Mouse (Mus musculus) kidney, adult 2 months (tissue): Measurements from ENCODE around the gene Ddx58. TPM values are rescaled to one million over a fixed set of nuclear protein-coding genes. Genes with fewer than 3 reads are reported as not detected.

Experiments used
- DNase-seq: peaks from one replicate; pipeline ENCODE4 v3.0.0; 2021
- H3K27ac ChIP-seq: fragments of 200-500 bp; 2 replicates; pipeline ENCODE4 v1.5.1; 2012; ENCODE audit warnings: low read depth, low read length, control low read depth, inconsistent platforms; ENCODE audit not compliant: insufficient read depth
- H3K27me3 ChIP-seq: fragments of 200-500 bp; replicated peaks from 2 replicates; pipeline ENCODE4 v1.6.1; 2012; ENCODE audit warnings: mild to moderate bottlenecking, moderate library complexity, low read length, inconsistent platforms; ENCODE audit not compliant: control insufficient read depth, insufficient read depth
- H3K36me3 ChIP-seq: fragments of 200-500 bp; 2 replicates; pipeline ENCODE4 v1.6.1; 2012; ENCODE audit warnings: mild to moderate bottlenecking, moderate library complexity, low read length, inconsistent platforms; ENCODE audit not compliant: control insufficient read depth, insufficient read depth
- H3K4me1 ChIP-seq: fragments of 200-500 bp; 2 replicates; pipeline ENCODE4 v1.6.1; 2011; ENCODE audit warnings: low read length; ENCODE audit not compliant: control insufficient read depth, insufficient read depth
- H3K4me3 ChIP-seq: fragments of 200-500 bp; 2 replicates; pipeline ENCODE4 v1.5.1; 2011; ENCODE audit warnings: mild to moderate bottlenecking, low read depth, low read length, control low read depth; ENCODE audit not compliant: insufficient read depth
- CTCF ChIP-seq: fragments of 200-500 bp; conservative IDR thresholded peaks from 2 replicates; pipeline ENCODE4 v1.5.1; 2011; ENCODE audit warnings: low read depth, mild to moderate bottlenecking, control low read depth, low read length, moderate library complexity, mixed read lengths; ENCODE audit not compliant: insufficient read depth, insufficient read length
- POLR2A ChIP-seq: fragments of 200-500 bp; IDR thresholded peaks from one replicate; pipeline ENCODE4 v1.6.1; 2011; ENCODE audit warnings: low read depth, low read length, control low read depth
- WGBS: fragments of 180-500 bp; shearing (Covaris S2); methylation state at CpG from one replicate; pipeline ENCODE4 v1.1.7; 2018; 5-methylcytosine and 5-hydroxymethylcytosine counted together
- polyA plus RNA-seq: library from polyadenylated mRNA; depleted of rRNA; stranded (reverse); fragments of >200 nt; gene quantifications from 2 replicates; pipeline ENCODE4 v1.2.3, GENCODE M21; 2012; rRNA removed

Ddx58 gene
- 14.5 and 19.4 TPM in 2 replicates for polyA plus RNA-seq

DNA sequence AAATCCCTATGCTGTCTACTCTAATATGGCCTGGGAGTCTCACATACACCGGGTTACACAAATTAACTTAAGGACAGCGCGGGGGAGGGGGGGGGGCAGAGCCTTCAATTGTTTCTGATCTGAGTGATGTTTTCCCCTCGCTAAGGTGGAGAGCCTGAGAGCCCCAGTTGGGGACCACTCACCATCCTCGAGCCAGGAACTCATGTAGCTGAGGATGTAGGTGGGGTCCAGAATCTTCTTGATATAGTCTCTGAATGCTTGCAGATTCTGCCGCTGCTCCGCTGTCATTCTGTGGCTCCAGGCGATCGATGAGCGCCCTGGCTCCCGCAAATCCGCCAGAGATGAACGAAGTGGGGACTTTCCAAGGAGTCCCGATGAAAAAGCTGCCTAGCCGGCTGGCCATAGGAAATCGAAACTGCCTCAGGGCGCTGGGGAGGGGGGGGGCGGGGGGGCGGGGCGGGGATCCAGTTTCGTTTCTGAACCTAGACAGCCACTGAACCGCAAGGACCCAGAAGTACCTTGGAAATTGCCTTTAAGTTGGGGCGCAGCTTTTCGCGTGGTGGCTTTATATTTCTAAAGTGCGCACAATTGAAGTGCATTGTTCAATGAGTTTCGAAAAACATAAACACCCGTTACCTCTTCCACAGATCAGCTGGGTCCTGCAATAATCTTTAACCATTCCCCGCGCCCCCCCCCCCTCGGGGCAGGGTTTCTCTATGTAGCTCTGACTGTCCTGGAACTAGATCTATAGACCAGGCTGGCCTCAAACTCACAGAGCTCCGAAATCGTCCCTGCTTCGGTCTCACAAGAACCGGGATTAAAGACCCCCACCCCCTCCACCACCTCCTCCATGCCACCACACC lies at the start of gene Ddx58:
Ddx58 (minus strand) TSS at position 420 of the 863 bp plus-strand sequence.
- Histone ChIP-seq H3K4me3 (peak within 1 kb of the TSS; percentile 100), H3K27me3 (no peaks in the 10 kb centered on the region), H3K27ac (peak within 1 kb of the TSS; percentile 93), H3K4me1 (peaks cover 5% of the 10 kb centered on the region), H3K36me3 (0 out of 2 replicates have a peak, but pooled peaks cover under 1% of the 10 kb centered on the region)
- peak; percentile 52 for DNase-seq
- no peak for TF ChIP-seq POLR2A
- no peak for TF ChIP-seq CTCF
- WGBS: under 1% methylated on average over 35 of the region's 35 CpGs

DNA sequence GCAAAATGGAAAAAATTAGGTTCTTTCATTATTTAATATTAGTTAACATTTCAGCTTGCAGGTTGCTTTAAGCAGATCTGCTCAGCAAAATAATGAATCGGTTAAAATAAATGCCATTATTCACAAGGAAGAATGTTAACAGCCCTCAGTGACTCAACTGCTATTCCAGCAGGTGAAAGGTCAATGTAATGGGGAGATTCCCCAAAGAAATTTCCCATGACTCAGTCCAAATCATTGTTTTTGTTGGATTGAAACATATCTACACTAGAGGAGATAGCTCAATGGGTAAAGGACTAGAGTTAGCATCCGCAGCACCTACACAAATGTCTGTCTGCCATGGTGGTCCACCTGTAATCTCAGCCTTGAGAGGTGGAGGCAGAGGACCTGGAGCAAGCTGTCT lies 49.4 kb upstream of the Ddx58 start:
- no peaks in the 10 kb centered on the region for H3K27me3 ChIP-seq
- H3K27ac ChIP-seq: no peak overlapping the region
- no peaks in the 10 kb centered on the region for H3K36me3 ChIP-seq
- H3K4me3 ChIP-seq: no peak overlapping the region
- H3K4me1 ChIP-seq: no peaks in the 10 kb centered on the region
- TF ChIP-seq POLR2A: no peak
- DNase-seq: no peak
- WGBS: 77% methylated on average over 2 of the region's 2 CpGs

DNA sequence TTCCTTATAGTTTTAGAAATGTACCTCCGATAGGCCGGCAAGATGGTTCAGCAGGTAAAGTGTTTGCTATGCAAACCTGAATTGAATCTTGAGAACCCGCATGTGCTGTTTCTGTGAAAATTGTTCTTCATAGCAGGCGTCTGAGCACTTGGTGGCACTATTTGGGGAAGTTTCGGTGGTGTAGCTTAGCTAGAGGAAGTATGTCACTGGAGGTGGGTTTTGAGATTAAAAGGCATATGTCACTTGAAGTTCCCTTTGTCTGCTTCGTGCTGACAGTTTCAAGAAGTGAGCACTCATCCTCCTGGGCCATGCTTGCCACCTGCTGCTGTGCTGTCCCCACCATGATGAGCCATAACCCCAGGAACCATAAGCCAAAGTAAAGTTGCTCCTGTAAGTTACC lies 47.8 kb upstream of the Ddx58 start:
- no peak for DNase-seq
- Histone ChIP-seq H3K27ac (no peak overlapping the region), H3K36me3 (no peaks in the 10 kb centered on the region), H3K4me1 (no peaks in the 10 kb centered on the region), H3K4me3 (no peak overlapping the region), H3K27me3 (no peaks in the 10 kb centered on the region)
- TF ChIP-seq POLR2A: no peak
- TF ChIP-seq CTCF: no peak
- 79% methylated on average over 6 of the region's 6 CpGs for WGBS

DNA sequence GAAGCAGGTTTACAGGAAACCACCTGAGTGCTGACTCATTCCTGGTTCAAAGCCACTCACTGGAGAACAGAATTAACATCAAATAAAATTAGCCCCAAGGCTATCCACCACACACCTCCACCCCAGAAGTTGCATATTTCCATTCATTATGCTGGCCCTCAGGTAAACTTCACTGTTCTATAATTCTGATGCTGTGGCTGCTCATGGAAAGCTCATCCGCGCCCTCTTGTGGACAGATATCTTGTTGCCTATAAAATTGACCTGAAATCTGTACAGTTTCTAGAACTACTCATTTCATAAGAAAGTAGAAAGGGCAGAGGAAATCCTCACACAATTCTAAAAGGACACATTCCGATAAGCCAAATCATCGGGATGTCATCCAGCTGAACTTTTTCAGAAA lies 46.0 kb upstream of the Ddx58 start:
- peak; percentile 73 for TF ChIP-seq CTCF
- TF ChIP-seq POLR2A: no peak
- no peaks in the 10 kb centered on the region for H3K4me1 ChIP-seq
- no peak overlapping the region for H3K4me3 ChIP-seq
- DNase-seq: peak; percentile 86
- H3K27me3 ChIP-seq: no peaks in the 10 kb centered on the region
- no peak overlapping the region for H3K27ac ChIP-seq
- no peaks in the 10 kb centered on the region for H3K36me3 ChIP-seq
- WGBS: 10% methylated on average over 4 of the region's 4 CpGs

DNA sequence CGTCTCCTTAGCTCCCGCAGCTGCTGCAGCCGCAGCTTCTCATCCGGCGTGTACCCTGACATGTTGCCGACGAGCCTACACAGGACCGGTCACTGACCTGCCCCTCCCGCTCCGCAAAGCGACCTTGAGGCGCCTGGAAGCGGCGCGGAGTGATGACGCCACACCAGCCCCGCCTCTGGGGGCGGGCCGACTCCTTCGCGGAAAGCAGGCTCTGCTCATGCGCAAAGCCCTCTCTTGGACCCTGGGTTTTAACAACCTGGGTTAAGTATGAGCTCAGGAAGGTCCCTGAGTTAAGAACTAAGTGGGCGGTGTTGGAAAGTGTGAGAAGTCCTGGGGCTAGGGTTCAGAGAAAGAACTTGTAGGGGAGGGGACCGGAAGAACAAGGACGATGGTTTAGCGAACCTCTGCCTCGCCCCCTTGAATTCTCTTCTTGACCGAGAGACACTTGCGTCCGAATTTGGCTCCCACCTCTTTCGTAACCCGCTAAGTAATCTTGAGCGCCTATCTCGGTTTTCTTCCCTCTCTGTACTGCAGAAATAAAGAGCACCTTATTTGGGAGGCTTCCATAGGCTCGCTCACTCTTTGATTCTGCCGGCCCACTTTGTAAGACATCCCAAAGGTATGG lies 39.8 kb upstream of the Ddx58 start, which contains the start of gene Ndufb6:
Ndufb6 (minus strand) TSS at position 146 of the 625 bp plus-strand sequence.
- no peaks in the 10 kb centered on the region for H3K27me3 ChIP-seq
- under 1% methylated on average over 36 of the region's 36 CpGs for WGBS
- peak within 1 kb of the TSS; percentile 65 for H3K4me3 ChIP-seq
- peak within 1 kb of the TSS; percentile 90 for H3K27ac ChIP-seq
- peak; percentile 97 for DNase-seq
- TF ChIP-seq POLR2A: peak; percentile 78
- TF ChIP-seq CTCF: no peak
- peaks cover 2% of the 10 kb centered on the region; the same call in 1 of the 2 replicates for H3K36me3 ChIP-seq
- H3K4me1 ChIP-seq: peaks cover 3% of the 10 kb centered on the region; the same call in 1 of the 2 replicates

DNA sequence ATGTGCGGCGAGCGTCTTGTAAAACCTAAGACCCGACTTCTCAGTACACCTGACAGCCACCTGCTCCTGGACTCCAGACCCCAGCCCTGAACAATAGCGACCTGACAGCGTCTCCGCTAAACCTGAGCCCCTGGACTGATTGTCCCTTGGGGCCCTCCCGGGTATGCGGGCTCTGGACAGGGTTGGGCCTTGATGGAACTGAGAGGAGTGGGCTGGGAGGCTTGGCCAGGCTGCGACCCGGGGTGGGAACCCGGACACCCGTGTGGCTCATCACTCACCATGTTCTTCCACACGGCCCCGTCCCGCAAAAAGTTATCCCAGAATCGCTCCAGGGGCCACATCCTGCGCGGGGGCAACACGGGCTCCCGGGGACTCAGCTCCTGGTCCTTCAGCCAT lies 39.2 kb upstream of the Ddx58 start:
- no peak for DNase-seq
- Histone ChIP-seq H3K27ac (peak overlapping the region; percentile 2), H3K27me3 (no peaks in the 10 kb centered on the region), H3K4me1 (peaks cover 3% of the 10 kb centered on the region; the same call in 1 of the 2 replicates), H3K4me3 (peak overlapping the region; percentile 65), H3K36me3 (peaks cover 2% of the 10 kb centered on the region; the same call in 1 of the 2 replicates)
- TF ChIP-seq CTCF: no peak
- TF ChIP-seq POLR2A: no peak
- under 1% methylated on average over 21 of the region's 21 CpGs for WGBS
